Mouse (Mus musculus): ENCODE measurements around the gene B4galt5.

The B4galt5 gene

GRCm38 (mm10) chr2:167250003-167250735 lies 98.8 kb downstream of the B4galt5 start:
- DNase-seq (ENCODE audit: low spot score): no peak

GRCm38 (mm10) chr2:167249591-167249990 lies 99.4 kb downstream of the B4galt5 start:
- DNase-seq (ENCODE audit: low spot score): no peak
